Mouse (Mus musculus) midbrain, embryonic 13.5 days (tissue): ENCODE data around the gene Mob1a. TPM values are rescaled to one million over a fixed set of nuclear protein-coding genes. Genes with fewer than 3 reads are reported as not detected.
"Not testable (repeated sequence)": the region's sequence is repeated elsewhere in the genome, so short reads cannot be mapped to it uniquely, and the experiment has no call there.

Experiments
- ATAC-seq: fragments of 200-750 bp; cut with Nextera tagmentation; 2 replicates; pipeline ENCODE4 v1.8.0; 2017; ENCODE audit warnings: mild to moderate bottlenecking, moderate TSS enrichment, moderate library complexity
- H3K27ac ChIP-seq: fragments of 300-500 bp; sonication (generic); 2 replicates; pipeline ENCODE4 v1.5.1; 2015; ENCODE audit warnings: inconsistent platforms, mild to moderate bottlenecking, moderate library complexity
- H3K27me3 ChIP-seq: fragments of 300-500 bp; sonication (generic); 2 replicates; pipeline ENCODE4 v1.6.1; 2015; ENCODE audit warnings: mild to moderate bottlenecking, inconsistent platforms
- H3K36me3 ChIP-seq: fragments of 300-500 bp; sonication (generic); 2 replicates; pipeline ENCODE4 v1.6.1; 2015; ENCODE audit warnings: mild to moderate bottlenecking, inconsistent platforms
- H3K4me1 ChIP-seq: fragments of 300-500 bp; sonication (generic); replicated peaks from 2 replicates; pipeline ENCODE4 v1.6.1; 2015; ENCODE audit warnings: inconsistent platforms
- H3K4me2 ChIP-seq: fragments of 300-500 bp; sonication (generic); replicated peaks from 2 replicates; pipeline ENCODE4 v1.6.1; 2015; ENCODE audit warnings: moderate library complexity, mild to moderate bottlenecking, inconsistent platforms
- H3K4me3 ChIP-seq: fragments of 300-500 bp; sonication (generic); replicated peaks from 2 replicates; pipeline ENCODE4 v1.5.1; 2015; ENCODE audit warnings: mild to moderate bottlenecking, inconsistent platforms
- H3K9ac ChIP-seq: fragments of 300-500 bp; sonication (generic); replicated peaks from 2 replicates; pipeline ENCODE4 v1.6.1; 2015; ENCODE audit warnings: mild to moderate bottlenecking, inconsistent platforms
- H3K9me3 ChIP-seq: fragments of 300-500 bp; sonication (generic); 2 replicates; pipeline ENCODE4 v1.6.1; 2016; ENCODE audit warnings: mild to moderate bottlenecking, inconsistent platforms
- WGBS: fragments of 180-500 bp; shearing (Covaris S2); methylation state at CpG from one replicate; pipeline ENCODE4 v1.1.7; 2015; 5-methylcytosine and 5-hydroxymethylcytosine counted together
- polyA plus RNA-seq: library from polyadenylated mRNA; unstranded; fragments of >200 nt; fragmentation: Nextera tagmentation; extraction: Ambion mirVana; gene quantifications from 2 replicates; pipeline ENCODE4 v1.2.1, GENCODE M21; 2015

Gene Mob1a
- polyA plus RNA-seq, 1 experiment from 2014 or later: 31.8 TPM

GRCm38 (mm10) chr6:83315293-83315692, 10.5 kb upstream of the Mob1a start:
- Histone ChIP-seq H3K4me2 (peak overlapping the region; percentile 71; the same call in 1 of the 2 replicates), H3K9me3 (no peaks in the 10 kb centered on the region), H3K9ac (no peak overlapping the region; the same call in 1 of the 2 replicates), H3K27ac (no peak overlapping the region), H3K36me3 (peaks cover 26% of the 10 kb centered on the region), H3K4me1 (peaks cover 20% of the 10 kb centered on the region), H3K4me3 (no peak overlapping the region), H3K27me3 (no peaks in the 10 kb centered on the region)
- no peak for ATAC-seq

- Histone ChIP-seq H3K4me3 (peak overlapping the region; percentile 92), H3K27ac (no peak overlapping the region), H3K27me3 (no peaks in the 10 kb centered on the region), H3K4me1 (peaks cover 20% of the 10 kb centered on the region), H3K9me3 (no peaks in the 10 kb centered on the region), H3K4me2 (peak overlapping the region; percentile 71), H3K36me3 (peaks cover 19% of the 10 kb centered on the region), H3K9ac (peak overlapping the region; percentile 40)
- WGBS: 9% methylated on average over 10 of the region's 10 CpGs
- ATAC-seq: no peak
Observed at GRCm38 (mm10) chr6:83316022-83316421, 9.8 kb upstream of the Mob1a start.

GRCm38 (mm10) chr6:83317108-83317741, 8.6 kb upstream of the Mob1a start:
- no peaks in the 10 kb centered on the region for H3K9me3 ChIP-seq
- ATAC-seq: peak; percentile 99
- H3K4me2 ChIP-seq: peak overlapping the region; percentile 71
- peak overlapping the region; percentile 78 for H3K27ac ChIP-seq
- H3K4me1 ChIP-seq: peaks cover 20% of the 10 kb centered on the region
- H3K27me3 ChIP-seq: no peaks in the 10 kb centered on the region
- H3K4me3 ChIP-seq: peak overlapping the region; percentile 92
- peak overlapping the region; percentile 92 for H3K9ac ChIP-seq
- peaks cover 8% of the 10 kb centered on the region for H3K36me3 ChIP-seq
- under 1% methylated on average over 52 of the region's 52 CpGs for WGBS

GRCm38 (mm10) chr6:83321927-83322326, 3.9 kb upstream of the Mob1a start:
- Histone ChIP-seq H3K9me3 (no peaks in the 10 kb centered on the region), H3K4me3 (no peak overlapping the region), H3K27me3 (no peaks in the 10 kb centered on the region), H3K4me1 (peaks cover 15% of the 10 kb centered on the region), H3K9ac (no peak overlapping the region), H3K4me2 (no peak overlapping the region), H3K36me3 (no peaks in the 10 kb centered on the region), H3K27ac (no peak overlapping the region)
- 85% methylated on average over 1 of the region's 1 CpGs for WGBS
- no peak for ATAC-seq

- H3K4me1 ChIP-seq: peaks cover 21% of the 10 kb centered on the region
- H3K27me3 ChIP-seq: no peaks in the 10 kb centered on the region
- no peaks in the 10 kb centered on the region for H3K9me3 ChIP-seq
- H3K4me2 ChIP-seq: no peak overlapping the region
- H3K9ac ChIP-seq: no peak overlapping the region
- H3K27ac ChIP-seq: no peak overlapping the region
- no peaks in the 10 kb centered on the region for H3K36me3 ChIP-seq
- H3K4me3 ChIP-seq: no peak overlapping the region
- ATAC-seq: no peak
- WGBS: 66% methylated on average over 2 of the region's 2 CpGs
Observed at GRCm38 (mm10) chr6:83322794-83323193, 3.0 kb upstream of the Mob1a start.

- H3K9ac ChIP-seq: no peak overlapping the region
- 79% methylated on average over 8 of the region's 8 CpGs for WGBS
- H3K4me2 ChIP-seq: no peak overlapping the region
- no peak overlapping the region for H3K27ac ChIP-seq
- no peaks in the 10 kb centered on the region for H3K36me3 ChIP-seq
- no peaks in the 10 kb centered on the region for H3K9me3 ChIP-seq
- H3K4me3 ChIP-seq: no peak overlapping the region
- no peaks in the 10 kb centered on the region for H3K27me3 ChIP-seq
- peaks cover 22% of the 10 kb centered on the region for H3K4me1 ChIP-seq
- no peak for ATAC-seq
Observed at GRCm38 (mm10) chr6:83323652-83324419, 2.0 kb upstream of the Mob1a start.

GRCm38 (mm10) chr6:83326394-83326736, 549 bp downstream of the Mob1a start:
- Histone ChIP-seq H3K27ac (peak overlapping the region; percentile 88), H3K27me3 (no peaks in the 10 kb centered on the region), H3K4me2 (peak overlapping the region; percentile 83), H3K9ac (peak overlapping the region; percentile 90), H3K4me1 (peaks cover 22% of the 10 kb centered on the region), H3K9me3 (no peaks in the 10 kb centered on the region), H3K4me3 (peak overlapping the region; percentile 76), H3K36me3 (peaks cover 16% of the 10 kb centered on the region)
- ATAC-seq: no peak
- 9% methylated on average over 6 of the region's 6 CpGs for WGBS

- Histone ChIP-seq H3K36me3 (peaks cover 19% of the 10 kb centered on the region), H3K9ac (peak overlapping the region; percentile 90), H3K4me2 (peak overlapping the region; percentile 83), H3K27me3 (no peaks in the 10 kb centered on the region), H3K4me1 (peaks cover 22% of the 10 kb centered on the region), H3K4me3 (peak overlapping the region; percentile 76), H3K9me3 (no peaks in the 10 kb centered on the region), H3K27ac (no peak overlapping the region)
- ATAC-seq: no peak
- WGBS: 75% methylated on average over 6 of the region's 6 CpGs
Observed at GRCm38 (mm10) chr6:83326761-83327160, 945 bp downstream of the Mob1a start.

GRCm38 (mm10) chr6:83327591-83328190, 1.9 kb downstream of the Mob1a start:
- 90% methylated on average over 3 of the region's 3 CpGs for WGBS
- peak overlapping the region; percentile 83 for H3K4me2 ChIP-seq
- peaks cover 22% of the 10 kb centered on the region for H3K4me1 ChIP-seq
- H3K4me3 ChIP-seq: no peak overlapping the region
- no peak for ATAC-seq
- peaks cover 28% of the 10 kb centered on the region for H3K36me3 ChIP-seq
- no peaks in the 10 kb centered on the region for H3K9me3 ChIP-seq
- no peak overlapping the region for H3K27ac ChIP-seq
- no peak overlapping the region for H3K9ac ChIP-seq
- no peaks in the 10 kb centered on the region for H3K27me3 ChIP-seq

GRCm38 (mm10) chr6:83341387-83341786, 15.6 kb downstream of the Mob1a start:
- Histone ChIP-seq H3K27me3 (no peaks in the 10 kb centered on the region), H3K9ac (no peak overlapping the region), H3K4me1 (no peaks in the 10 kb centered on the region), H3K36me3 (peaks cover 57% of the 10 kb centered on the region), H3K4me3 (no peak overlapping the region), H3K27ac (no peak overlapping the region), H3K9me3 (no peaks in the 10 kb centered on the region), H3K4me2 (no peak overlapping the region)
- WGBS: 80% methylated on average over 3 of the region's 3 CpGs
- ATAC-seq: no peak

GRCm38 (mm10) chr6:83342957-83343356, 17.1 kb downstream of the Mob1a start:
- H3K9ac ChIP-seq: no peak overlapping the region
- 95% methylated on average over 2 of the region's 2 CpGs for WGBS
- no peak overlapping the region for H3K27ac ChIP-seq
- no peak for ATAC-seq
- no peak overlapping the region for H3K4me2 ChIP-seq
- H3K4me1 ChIP-seq: no peaks in the 10 kb centered on the region
- no peaks in the 10 kb centered on the region for H3K27me3 ChIP-seq
- no peaks in the 10 kb centered on the region for H3K9me3 ChIP-seq
- H3K36me3 ChIP-seq: peaks cover 48% of the 10 kb centered on the region
- no peak overlapping the region for H3K4me3 ChIP-seq

- not testable (repeated sequence) for ATAC-seq, H3K4me3 ChIP-seq, H3K4me2 ChIP-seq, H3K9ac ChIP-seq, H3K27ac ChIP-seq, H3K9me3 ChIP-seq, H3K27me3 ChIP-seq
- H3K4me1 ChIP-seq: peaks cover 15% of the 10 kb centered on the region
- 95% methylated on average over 8 of the region's 8 CpGs for WGBS
- peaks cover 28% of the 10 kb centered on the region for H3K36me3 ChIP-seq
Observed at GRCm38 (mm10) chr6:83345285-83345684, 19.5 kb downstream of the Mob1a start.
